Mouse (Mus musculus) retina, postnatal 1 day (tissue): ENCODE measurements around the gene Krtap2-4.
"Not testable (repeated sequence)": the region's sequence is repeated elsewhere in the genome, so short reads cannot be mapped to it uniquely, and the experiment has no call there.

Source experiments
- DNase-seq: peaks from one replicate; pipeline ENCODE4 v3.0.0-alpha.2; 2012

The Krtap2-4 gene

GRCm38 (mm10) chr11:99614796-99615363, at the start of gene Krtap2-4:
TSS of gene Krtap2-4 (minus strand) at chr11:99614846.
- no peak for DNase-seq

GRCm38 (mm10) chr11:99662802-99663201, 48.2 kb upstream of the Krtap2-4 start:
- no peak for DNase-seq

GRCm38 (mm10) chr11:99659256-99659655, 44.6 kb upstream of the Krtap2-4 start:
- no peak for DNase-seq

GRCm38 (mm10) chr11:99658467-99659010, 43.9 kb upstream of the Krtap2-4 start, which contains the start of gene Gm11563:
TSS of gene Gm11563 (minus strand) at chr11:99658960.
- not testable (repeated sequence) for DNase-seq

- no peak for DNase-seq
Observed at GRCm38 (mm10) chr11:99657051-99657450, 42.4 kb upstream of the Krtap2-4 start.

- DNase-seq: no peak
Observed at GRCm38 (mm10) chr11:99650136-99650535, 35.5 kb upstream of the Krtap2-4 start, which contains the start of gene Gm11555. TSS of gene Gm11555 (minus strand) at chr11:99650236.

- DNase-seq: no peak
Observed at GRCm38 (mm10) chr11:99646444-99646843, 31.8 kb upstream of the Krtap2-4 start.

- no peak for DNase-seq
Observed at GRCm38 (mm10) chr11:99644351-99644750, 29.7 kb upstream of the Krtap2-4 start.

- DNase-seq: not testable (repeated sequence)
Observed at GRCm38 (mm10) chr11:99643635-99644139, 29.0 kb upstream of the Krtap2-4 start, which contains the start of gene Krtap4-7. TSS of gene Krtap4-7 (minus strand) at chr11:99644089.

GRCm38 (mm10) chr11:99640926-99641325, 26.3 kb upstream of the Krtap2-4 start:
- DNase-seq: no peak

- DNase-seq: no peak
Observed at GRCm38 (mm10) chr11:99637086-99637485, 22.4 kb upstream of the Krtap2-4 start.

GRCm38 (mm10) chr11:99634653-99635134, 20.0 kb upstream of the Krtap2-4 start, which contains the start of gene Krtap4-2:
TSS of gene Krtap4-2 (minus strand) at chr11:99635084.
- no peak for DNase-seq

- no peak for DNase-seq
Observed at GRCm38 (mm10) chr11:99633293-99633692, 18.6 kb upstream of the Krtap2-4 start.

GRCm38 (mm10) chr11:99630890-99631289, 16.2 kb upstream of the Krtap2-4 start:
- no peak for DNase-seq

- no peak for DNase-seq
Observed at GRCm38 (mm10) chr11:99628138-99628537, 13.5 kb upstream of the Krtap2-4 start, which contains the start of gene Krtap4-1. TSS of gene Krtap4-1 (minus strand) at chr11:99628238.

GRCm38 (mm10) chr11:99620335-99620734, 5.7 kb upstream of the Krtap2-4 start, which contains the start of gene Gm11562:
TSS of gene Gm11562 (minus strand) at chr11:99620435.
- DNase-seq: no peak

- DNase-seq: not testable (repeated sequence)
Observed at GRCm38 (mm10) chr11:99610089-99610488, 4.6 kb downstream of the Krtap2-4 start, which contains the start of gene Gm11937. TSS of gene Gm11937 (minus strand) at chr11:99610189.

GRCm38 (mm10) chr11:99609126-99609525, 5.5 kb downstream of the Krtap2-4 start:
- no peak for DNase-seq

GRCm38 (mm10) chr11:99603208-99603607, 11.4 kb downstream of the Krtap2-4 start, which contains the start of gene Gm11938:
TSS of gene Gm11938 (minus strand) at chr11:99603308.
- not testable (repeated sequence) for DNase-seq

- not testable (repeated sequence) for DNase-seq
Observed at GRCm38 (mm10) chr11:99597742-99598141, 16.9 kb downstream of the Krtap2-4 start, which contains the start of gene Krtap9-3. TSS of gene Krtap9-3 (minus strand) at chr11:99598105.

GRCm38 (mm10) chr11:99590981-99591380, 23.7 kb downstream of the Krtap2-4 start, which contains the start of gene Krtap1-3:
TSS of gene Krtap1-3 (minus strand) at chr11:99591339.
- no peak for DNase-seq

GRCm38 (mm10) chr11:99585096-99585495, 29.6 kb downstream of the Krtap2-4 start:
- DNase-seq: no peak

GRCm38 (mm10) chr11:99583245-99583704, 31.4 kb downstream of the Krtap2-4 start, which contains the start of gene Krtap1-4:
TSS of gene Krtap1-4 (minus strand) at chr11:99583654.
- no peak for DNase-seq
